Mouse (Mus musculus): ENCODE results near the gene Strada. TPM values are rescaled to one million over a fixed set of nuclear protein-coding genes. Genes with fewer than 3 reads are reported as not detected.
"Not testable (repeated sequence)": the region's sequence is repeated elsewhere in the genome, so short reads cannot be mapped to it uniquely, and the experiment has no call there.

Gene Strada
- polyA plus RNA-seq, 1 experiment from 2014 or later, result 41.9 TPM

DNA sequence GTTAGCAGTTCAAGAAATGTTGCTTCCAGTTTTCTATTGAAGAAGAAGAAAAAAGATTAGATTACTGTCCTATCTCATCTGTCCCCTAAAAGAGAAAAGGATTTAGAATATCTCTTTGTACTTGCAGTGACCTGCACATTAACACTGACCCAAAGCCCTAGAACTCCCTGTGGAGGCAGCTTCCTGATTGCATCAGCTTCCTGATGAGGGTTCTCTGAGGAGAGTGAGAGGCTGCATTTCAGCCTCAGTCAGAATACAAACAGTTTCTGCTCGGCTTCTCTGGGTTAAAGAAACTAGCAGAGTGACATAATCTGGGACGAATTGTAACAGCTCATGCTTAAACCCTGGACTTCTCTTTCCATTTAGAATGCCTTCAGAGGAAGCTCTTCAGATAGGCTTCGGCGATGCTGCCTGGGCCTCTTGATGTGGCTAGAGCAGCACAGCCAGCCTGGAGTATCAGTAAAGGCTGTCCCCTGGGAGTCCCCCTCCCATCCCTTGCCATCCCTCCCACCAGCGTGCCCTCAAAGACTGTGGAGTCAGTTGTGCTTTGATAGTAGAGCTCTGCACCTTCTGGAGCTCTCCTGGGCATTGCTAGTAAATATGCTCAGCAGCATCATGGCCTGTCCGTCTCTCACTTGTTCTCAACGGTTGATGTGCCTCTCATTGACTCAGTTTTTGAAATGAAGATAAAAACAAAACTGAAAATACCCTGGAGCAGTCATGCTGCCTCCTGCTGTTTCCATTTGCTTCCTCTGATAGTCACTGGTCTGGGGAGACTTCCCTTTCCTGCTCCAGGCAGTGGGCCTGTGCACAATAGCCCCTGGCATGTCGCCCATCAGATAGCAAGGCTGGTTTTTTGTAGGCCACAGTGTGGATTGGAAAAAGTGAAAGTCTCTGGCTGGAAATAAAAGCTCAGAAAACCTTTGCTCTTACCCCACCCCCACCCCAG lies 67.1 kb downstream of the Strada start:
- DNase-seq (ENCODE audit: extremely low spot score, low spot score), result no peak

DNA sequence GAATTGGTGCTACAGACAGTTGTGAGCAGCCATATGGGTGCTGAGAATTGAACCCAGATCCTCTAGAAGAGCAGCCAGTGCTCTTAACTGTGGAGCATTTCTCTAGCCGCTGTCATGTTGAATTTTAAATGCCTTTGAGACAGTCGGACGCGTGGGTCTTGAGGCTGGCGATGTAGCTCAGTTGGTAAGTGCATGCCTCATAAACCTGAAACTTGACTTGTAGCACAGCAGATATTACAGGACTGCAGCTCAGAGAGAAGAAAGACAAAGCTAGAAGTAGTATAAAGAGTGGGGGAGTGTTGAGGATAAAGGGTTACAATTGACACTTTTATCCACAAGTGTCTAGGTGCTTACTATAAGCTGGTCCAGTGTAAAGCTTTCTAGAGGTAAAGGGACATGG lies 69.5 kb downstream of the Strada start:
- Histone ChIP-seq H3K27ac (no peak overlapping the region), H3K27me3 (ENCODE audit: poor library complexity, severe bottlenecking) (no peaks in the 10 kb centered on the region), H3K4me3 (no peak overlapping the region), H3K4me1 (peaks cover 13% of the 10 kb centered on the region), H3K36me3 (replicated peaks) (peaks cover 61% of the 10 kb centered on the region), H3K9me3 (no peaks in the 10 kb centered on the region)
- no peak for DNase-seq (ENCODE audit: extremely low spot score, low spot score)
- 94% methylated on average over 5 of the region's 5 CpGs for WGBS

More for the DNA sequence above, 67.1 kb downstream of the Strada start:
- Histone ChIP-seq H3K27ac (peak overlapping the region; percentile 76), H3K27me3 (ENCODE audit: poor library complexity, severe bottlenecking) (no peaks in the 10 kb centered on the region), H3K4me1 (peaks cover 13% of the 10 kb centered on the region), H3K9me3 (no peaks in the 10 kb centered on the region), H3K36me3 (replicated peaks) (peaks cover 53% of the 10 kb centered on the region), H3K4me3 (no peak overlapping the region)
- 50% methylated on average over 8 of the region's 8 CpGs for WGBS

DNA sequence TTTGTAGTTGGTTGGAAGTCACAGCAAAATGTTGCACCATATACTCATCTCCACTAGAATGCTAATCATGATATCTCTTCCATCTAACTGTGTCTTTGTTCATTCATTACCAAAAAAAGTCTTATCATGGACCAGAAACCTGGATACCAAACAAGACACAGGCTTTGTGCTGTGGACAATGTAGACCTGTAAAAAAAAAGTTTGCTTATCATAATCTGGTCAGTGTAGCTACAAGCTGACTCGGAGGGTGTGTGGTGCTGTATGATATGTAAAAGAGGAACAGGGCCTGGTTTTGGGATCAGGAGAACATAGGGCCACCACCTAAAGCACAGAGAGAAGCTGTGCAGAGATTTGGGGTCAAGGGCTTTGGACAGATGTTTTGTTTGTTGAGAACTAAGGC lies 72.5 kb downstream of the Strada start:
- DNase-seq (ENCODE audit: extremely low spot score, low spot score), result no peak
- Histone ChIP-seq H3K9me3 (no peaks in the 10 kb centered on the region), H3K4me3 (no peak overlapping the region), H3K27me3 (ENCODE audit: poor library complexity, severe bottlenecking) (no peaks in the 10 kb centered on the region), H3K27ac (no peak overlapping the region), H3K36me3 (replicated peaks) (peaks cover 59% of the 10 kb centered on the region), H3K4me1 (peaks cover 4% of the 10 kb centered on the region)
- 94% methylated on average over 1 of the region's 1 CpGs for WGBS

DNA sequence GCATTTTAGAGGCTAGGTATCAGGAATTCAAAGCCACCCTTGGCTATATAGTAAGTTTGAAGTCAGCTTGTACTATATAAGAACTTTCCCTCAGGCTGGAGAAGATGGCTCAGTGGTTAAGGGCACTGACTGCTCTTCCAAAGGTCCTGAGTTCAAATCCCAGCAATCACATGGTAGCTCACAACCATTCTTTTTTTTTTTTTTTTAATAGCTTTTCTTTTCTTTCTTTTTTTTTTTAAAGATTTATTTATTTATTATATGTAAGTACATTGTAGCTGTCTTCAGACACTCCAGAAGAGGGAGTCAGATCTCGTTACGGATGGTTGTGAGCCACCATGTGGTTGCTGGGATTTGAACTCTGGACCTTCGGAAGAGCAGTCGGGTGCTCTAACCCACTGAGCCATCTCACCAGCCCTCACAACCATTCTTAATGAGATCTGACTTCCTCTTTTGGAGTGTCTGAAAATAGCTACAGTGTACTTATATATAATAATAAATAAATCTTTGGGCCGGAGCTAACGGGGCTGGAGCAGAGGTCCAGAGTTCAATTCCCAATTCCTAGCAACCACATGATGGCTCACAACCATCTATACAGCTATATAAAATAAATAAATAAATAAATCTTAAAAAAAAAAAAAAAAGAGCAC lies 75.1 kb downstream of the Strada start:
- not testable (repeated sequence) for DNase-seq (ENCODE audit: extremely low spot score, low spot score); H3K4me3 ChIP-seq; H3K27me3 ChIP-seq (ENCODE audit: poor library complexity, severe bottlenecking); H3K9me3 ChIP-seq; H3K27ac ChIP-seq; H3K4me1 ChIP-seq
- 85% methylated on average over 6 of the region's 6 CpGs for WGBS
- H3K36me3 ChIP-seq (replicated peaks), result peaks cover 80% of the 10 kb centered on the region

DNA sequence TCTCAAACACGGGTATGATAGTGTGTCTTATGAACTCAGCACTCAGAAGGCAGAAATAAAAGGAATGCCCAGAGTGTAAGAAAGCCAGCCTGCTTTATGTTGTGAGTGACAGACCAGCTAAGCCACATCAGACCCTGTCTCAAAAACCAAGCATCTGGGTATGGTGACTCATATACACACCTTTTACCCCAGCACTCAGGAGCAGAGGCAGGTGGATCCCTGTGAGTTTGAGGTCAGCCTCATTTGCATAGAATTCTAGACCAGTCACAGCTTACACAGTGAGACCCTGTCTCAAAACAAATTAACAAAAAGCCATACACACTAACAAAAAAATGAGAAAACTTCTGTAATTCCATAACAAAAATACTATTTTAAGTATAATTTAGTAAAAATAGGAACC lies 76.1 kb downstream of the Strada start:
- no peak for DNase-seq (ENCODE audit: extremely low spot score, low spot score)
- WGBS, result 78% methylated on average over 1 of the region's 1 CpGs
- Histone ChIP-seq H3K27me3 (ENCODE audit: poor library complexity, severe bottlenecking) (no peaks in the 10 kb centered on the region), H3K4me1 (no peaks in the 10 kb centered on the region), H3K4me3 (no peak overlapping the region), H3K9me3 (no peaks in the 10 kb centered on the region), H3K36me3 (replicated peaks) (peaks cover 89% of the 10 kb centered on the region), H3K27ac (no peak overlapping the region)

DNA sequence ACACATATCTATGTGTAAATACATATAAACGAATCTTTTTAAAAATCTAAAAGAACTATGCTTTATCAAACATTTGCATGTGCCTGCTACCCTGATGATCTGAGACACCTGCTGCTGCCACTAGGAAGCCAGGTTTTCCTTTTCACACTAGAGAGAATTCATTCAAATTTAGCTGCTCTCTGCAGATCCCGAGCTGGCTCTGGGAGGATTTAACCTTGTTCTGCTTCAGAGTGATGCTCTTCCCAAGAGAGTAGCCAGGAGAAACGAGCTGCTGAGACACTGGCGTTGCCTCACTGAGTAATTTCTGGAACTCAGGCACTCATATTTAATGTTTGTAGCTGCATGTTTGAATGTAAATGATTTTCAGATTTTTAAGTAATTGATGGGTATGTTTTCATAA lies 77.2 kb downstream of the Strada start:
- no peak for DNase-seq (ENCODE audit: extremely low spot score, low spot score)
- H3K9me3 ChIP-seq, result no peaks in the 10 kb centered on the region
- no peaks in the 10 kb centered on the region for H3K27me3 ChIP-seq (ENCODE audit: poor library complexity, severe bottlenecking)
- no peak overlapping the region for H3K27ac ChIP-seq
- WGBS, result 88% methylated on average over 4 of the region's 4 CpGs
- H3K4me1 ChIP-seq, result no peaks in the 10 kb centered on the region
- no peak overlapping the region for H3K4me3 ChIP-seq
- H3K36me3 ChIP-seq (replicated peaks), result peaks cover 88% of the 10 kb centered on the region

DNA sequence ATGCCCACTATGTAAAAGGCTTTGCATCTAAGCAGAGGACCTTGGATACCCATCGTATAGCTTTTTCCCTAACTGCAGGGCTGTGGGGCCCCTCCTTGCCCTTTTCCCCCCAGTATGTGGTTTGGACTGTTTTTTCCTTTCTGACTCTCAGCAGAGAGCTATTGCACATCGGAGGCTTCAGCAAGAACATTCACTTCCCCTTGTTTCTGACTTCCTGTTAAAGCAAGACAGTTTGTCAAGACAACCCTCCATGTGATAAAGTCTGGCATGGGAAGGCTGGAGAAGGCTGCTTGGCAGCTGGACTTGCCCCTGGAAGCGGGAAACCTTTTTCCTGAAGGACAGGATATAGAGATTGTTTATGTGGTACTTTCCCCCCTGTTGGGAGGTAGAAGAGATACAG lies 79.2 kb downstream of the Strada start:
- no peak for DNase-seq (ENCODE audit: extremely low spot score, low spot score)
- H3K27ac ChIP-seq, result no peak overlapping the region
- H3K27me3 ChIP-seq (ENCODE audit: poor library complexity, severe bottlenecking), result no peaks in the 10 kb centered on the region
- no peak overlapping the region for H3K4me3 ChIP-seq
- WGBS, result 88% methylated on average over 3 of the region's 3 CpGs
- H3K36me3 ChIP-seq (replicated peaks), result peaks cover 89% of the 10 kb centered on the region
- H3K9me3 ChIP-seq, result no peaks in the 10 kb centered on the region
- H3K4me1 ChIP-seq, result no peaks in the 10 kb centered on the region

DNA sequence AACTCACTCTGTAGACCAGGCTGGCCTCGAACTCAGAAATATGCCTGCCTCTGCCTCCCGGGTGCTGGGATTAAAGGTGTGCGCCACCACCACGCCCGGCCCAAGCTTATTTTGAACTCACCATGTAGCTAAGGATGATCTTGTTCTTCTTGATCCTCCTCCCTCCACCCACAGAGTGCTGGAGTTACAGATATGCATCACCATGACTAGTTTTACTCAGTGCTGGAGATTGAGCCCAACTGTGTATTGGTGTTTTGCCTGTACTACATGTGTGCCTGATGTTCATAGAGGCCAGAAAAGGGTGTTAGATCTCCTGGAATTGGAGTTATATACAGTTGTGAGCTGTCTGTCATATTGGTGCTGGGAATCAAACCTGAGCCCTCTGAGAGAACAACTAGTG lies 79.7 kb downstream of the Strada start:
- WGBS, result 97% methylated on average over 5 of the region's 5 CpGs

More for the DNA sequence above, 79.7 kb downstream of the Strada start:
- peaks cover 91% of the 10 kb centered on the region for H3K36me3 ChIP-seq (replicated peaks)
- no peak overlapping the region for H3K4me3 ChIP-seq
- no peak overlapping the region for H3K27ac ChIP-seq
- no peaks in the 10 kb centered on the region for H3K27me3 ChIP-seq (ENCODE audit: poor library complexity, severe bottlenecking)
- H3K4me1 ChIP-seq, result no peaks in the 10 kb centered on the region
- H3K9me3 ChIP-seq, result no peaks in the 10 kb centered on the region
- no peak for DNase-seq (ENCODE audit: extremely low spot score, low spot score)

Other genes with a start within 250 kb of the Strada start
- 14.5 and 15.4 TPM in 2 replicates for gene Cyb561, start 248.8 kb downstream of the Strada start, polyA plus RNA-seq (2016; fragmentation: Nextera tagmentation; extraction: Ambion mirVana)
- 0.28 and 0.74 TPM in 2 replicates for gene Ace, start 234.2 kb downstream of the Strada start, polyA plus RNA-seq (2016; fragmentation: Nextera tagmentation; extraction: Ambion mirVana)
- gene Ace3, start 207.5 kb downstream of the Strada start, polyA plus RNA-seq (2016; fragmentation: Nextera tagmentation; extraction: Ambion mirVana), result not detected in 2 replicates
- 0.39 and 0.58 TPM in 2 replicates for gene Kcnh6, start 194.0 kb downstream of the Strada start, polyA plus RNA-seq (2016; fragmentation: Nextera tagmentation; extraction: Ambion mirVana)
- 84.0 and 87.1 TPM in 2 replicates for gene Dcaf7, start 165.3 kb downstream of the Strada start, polyA plus RNA-seq (2016; fragmentation: Nextera tagmentation; extraction: Ambion mirVana)
- 15.1 and 15.4 TPM in 2 replicates for gene Taco1, start 136.1 kb downstream of the Strada start, polyA plus RNA-seq (2016; fragmentation: Nextera tagmentation; extraction: Ambion mirVana)
- 16.1 and 18.2 TPM in 2 replicates for gene Map3k3, start 117.6 kb downstream of the Strada start, polyA plus RNA-seq (2016; fragmentation: Nextera tagmentation; extraction: Ambion mirVana)
- gene Gm10840, start 41.3 kb downstream of the Strada start, polyA plus RNA-seq (2016; fragmentation: Nextera tagmentation; extraction: Ambion mirVana), result 0.82 TPM in 1 of 2 replicates, not detected in the other
- gene Limd2, start 41.3 kb downstream of the Strada start, polyA plus RNA-seq (2016; fragmentation: Nextera tagmentation; extraction: Ambion mirVana), result 364 and 375 TPM in 2 replicates
- 77.3 and 77.4 TPM in 2 replicates for gene Ccdc47, start 14.2 kb upstream of the Strada start, polyA plus RNA-seq (2016; fragmentation: Nextera tagmentation; extraction: Ambion mirVana)
- gene Ddx42, start 14.8 kb upstream of the Strada start, polyA plus RNA-seq (2016; fragmentation: Nextera tagmentation; extraction: Ambion mirVana), result 105 and 109 TPM in 2 replicates
- gene Ftsj3, start 53.9 kb upstream of the Strada start, polyA plus RNA-seq (2016; fragmentation: Nextera tagmentation; extraction: Ambion mirVana), result 101 and 102 TPM in 2 replicates
- 431 and 435 TPM in 2 replicates for gene Psmc5, start 54.0 kb upstream of the Strada start, polyA plus RNA-seq (2016; fragmentation: Nextera tagmentation; extraction: Ambion mirVana)
- 20.5 and 20.7 TPM in 2 replicates for gene Smarcd2, start 70.8 kb upstream of the Strada start, polyA plus RNA-seq (2016; fragmentation: Nextera tagmentation; extraction: Ambion mirVana)
- gene Tcam1, start 74.5 kb upstream of the Strada start, polyA plus RNA-seq (2016; fragmentation: Nextera tagmentation; extraction: Ambion mirVana), result 0.15 TPM in 2 replicates
- gene Gh, start 99.7 kb upstream of the Strada start, polyA plus RNA-seq (2016; fragmentation: Nextera tagmentation; extraction: Ambion mirVana), result not detected in 2 replicates
- 0.82 and 1.2 TPM in 2 replicates for gene Cd79b, start 112.6 kb upstream of the Strada start, polyA plus RNA-seq (2016; fragmentation: Nextera tagmentation; extraction: Ambion mirVana)
- gene Scn4a, start 151.1 kb upstream of the Strada start, polyA plus RNA-seq (2016; fragmentation: Nextera tagmentation; extraction: Ambion mirVana), result 0.07 TPM in 1 of 2 replicates, not detected in the other
- gene Prr29, start 163.3 kb upstream of the Strada start, polyA plus RNA-seq (2016; fragmentation: Nextera tagmentation; extraction: Ambion mirVana), result not detected in 2 replicates
- gene Icam2, start 185.9 kb upstream of the Strada start, polyA plus RNA-seq (2016; fragmentation: Nextera tagmentation; extraction: Ambion mirVana), result 14.8 and 17.5 TPM in 2 replicates

All from forebrain, embryonic 10.5 days (tissue).